Mouse (Mus musculus) monocyte, adult 5-6 weeks (primary cell): ENCODE measurements around the gene Ranbp17. TPM values are rescaled to one million over a fixed set of nuclear protein-coding genes. Genes with fewer than 3 reads are reported as not detected.

ENCODE experiments used
- ATAC-seq: fragments of 153-309, 156-312 bp; replicated peaks from 2 replicates; pipeline ENCODE4 v1.8.0; 2017; ENCODE audit warnings: mild to moderate bottlenecking; ENCODE audit not compliant: low TSS enrichment, insufficient number of reproducible peaks, severe bottlenecking, poor library complexity, low FRiP score
- total RNA-seq: library from RNA; stranded (forward); fragments of 200-1000, 200-491, 200-594 nt; gene quantifications from 3 replicates; pipeline ENCODE4 v1.2.3, GENCODE M21; 2017

Gene Ranbp17
- total RNA-seq, 1 experiment from 2014 or later: not detected

GRCm38 (mm10) chr11:33202296-33202695 is 311.2 kb downstream of the Ranbp17 start:
- no peak for ATAC-seq

- no peak for ATAC-seq
These were observed 311.9 kb downstream of the Ranbp17 start for GRCm38 (mm10) chr11:33201626-33202010.

DNA sequence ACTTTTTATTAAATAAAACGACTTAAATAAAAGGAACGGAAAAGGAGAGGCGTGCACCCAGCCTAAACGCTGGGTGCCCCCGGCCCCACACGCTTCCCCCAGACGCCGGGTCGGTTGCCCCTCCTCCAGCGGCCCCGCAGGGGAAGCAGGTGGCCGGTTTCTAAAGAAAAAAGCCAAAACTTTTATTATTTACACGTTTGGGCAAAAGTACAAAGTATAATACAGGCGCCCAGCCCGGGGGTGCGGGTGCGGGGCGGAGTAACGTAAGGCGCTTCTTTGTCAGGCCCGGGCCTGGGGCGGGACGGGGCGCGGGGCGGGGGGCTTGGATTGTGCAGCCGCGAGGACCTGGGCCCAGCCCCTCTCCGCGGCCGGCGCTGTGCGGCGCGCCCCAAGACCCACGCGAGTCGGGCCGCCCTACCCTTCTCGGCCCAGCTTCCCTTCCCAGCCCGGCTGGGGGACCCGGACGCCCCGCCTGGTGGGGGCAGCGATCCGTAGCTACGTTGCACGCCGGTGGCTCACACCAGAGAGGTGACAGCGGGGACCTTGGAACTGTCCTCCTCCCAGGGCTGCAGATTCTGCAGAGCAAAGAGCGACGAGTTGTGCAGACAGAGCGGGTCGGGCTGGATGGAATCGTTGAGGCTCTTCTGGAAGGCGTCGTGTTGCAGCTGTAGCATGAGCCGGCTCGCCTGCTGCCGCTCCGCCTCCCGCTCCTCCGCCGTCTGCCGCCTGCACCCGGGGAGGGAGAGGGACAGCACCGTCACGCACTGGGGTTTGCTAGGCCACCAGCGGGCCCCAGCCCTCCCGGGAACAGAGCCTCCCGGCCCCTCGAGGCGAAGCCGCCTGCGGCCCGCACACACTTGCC is 312.6 kb downstream of the Ranbp17 start:
- no peak for ATAC-seq

- no peak for ATAC-seq
These were observed 313.4 kb downstream of the Ranbp17 start for GRCm38 (mm10) chr11:33199906-33200763.

DNA sequence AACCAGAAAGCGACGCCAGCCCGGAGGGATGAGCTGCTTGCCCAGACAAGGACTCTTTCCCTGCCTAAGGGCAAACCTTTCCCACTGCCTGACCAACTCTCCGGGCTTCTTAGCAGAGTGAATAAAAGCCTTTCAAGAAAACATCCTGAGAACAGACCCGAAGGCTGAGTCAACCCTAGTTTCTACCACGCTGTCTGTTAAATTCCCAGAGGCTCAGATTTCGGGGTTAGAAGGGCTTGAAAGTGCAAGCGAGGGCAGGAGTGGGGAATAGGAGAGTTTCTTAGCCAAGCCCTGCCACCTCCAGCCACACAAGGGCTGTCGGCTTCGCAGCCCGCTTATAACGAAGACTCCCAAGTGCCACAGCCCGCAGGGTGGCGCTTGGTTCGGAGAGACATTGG is 314.4 kb downstream of the Ranbp17 start:
- no peak for ATAC-seq

DNA sequence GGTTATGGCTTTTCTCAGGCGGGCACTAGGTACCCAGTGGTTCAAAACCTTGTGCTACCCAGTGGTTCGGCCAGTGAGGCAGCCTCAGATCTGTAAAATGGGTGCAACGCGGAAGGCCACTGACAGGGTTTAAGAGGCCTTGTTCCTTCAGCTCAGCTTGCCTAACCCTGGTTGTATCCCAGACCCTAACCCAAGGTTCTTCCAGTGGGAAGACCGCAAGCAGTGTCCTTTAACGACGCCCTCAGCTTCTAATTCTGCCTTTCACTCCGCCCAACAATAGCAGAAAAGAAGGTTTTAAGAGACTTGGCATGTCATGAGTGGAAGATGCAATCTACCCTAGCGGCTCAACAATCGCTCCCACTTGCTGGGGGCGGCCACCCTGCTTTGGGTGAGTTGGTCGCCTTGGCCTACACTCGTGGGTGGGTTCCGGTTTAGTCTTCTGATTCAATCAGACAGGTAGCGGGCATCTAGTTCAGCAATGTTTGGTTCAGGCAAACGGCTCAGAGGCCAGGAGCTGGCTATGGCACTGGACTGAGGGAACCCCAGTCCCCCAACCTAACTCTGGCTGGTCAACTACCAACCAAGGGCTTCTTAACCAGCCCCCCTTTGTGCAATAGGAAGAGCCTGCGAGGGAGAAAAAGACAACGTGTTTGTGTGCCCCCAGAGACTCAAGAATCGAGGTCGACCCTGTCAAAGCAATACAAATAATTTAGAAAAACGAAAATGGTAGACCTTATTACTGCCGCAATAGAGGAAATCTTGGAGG is 315.0 kb downstream of the Ranbp17 start:
- ATAC-seq: no peak

DNA sequence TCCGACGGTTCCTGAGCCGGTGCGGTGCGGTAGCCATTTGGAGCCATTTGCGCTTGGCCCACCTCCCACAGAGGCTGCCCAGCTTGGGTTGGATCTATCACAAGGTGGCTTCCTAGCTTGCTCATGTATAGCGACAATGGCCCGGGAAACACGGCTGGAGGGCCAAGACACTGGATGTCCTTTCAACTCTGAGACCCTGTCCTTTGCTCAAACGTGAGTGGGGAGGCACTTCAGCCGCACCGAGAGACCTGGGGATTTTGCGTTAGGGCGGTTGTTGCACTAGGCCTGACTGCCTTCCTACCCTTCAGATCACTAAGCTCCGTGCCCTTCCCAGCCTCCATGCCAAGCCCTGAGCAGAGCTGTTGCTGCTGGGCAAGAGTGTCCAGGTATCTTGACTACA is 315.9 kb downstream of the Ranbp17 start:
- no peak for ATAC-seq

- no peak for ATAC-seq
These were observed 316.4 kb downstream of the Ranbp17 start for GRCm38 (mm10) chr11:33197133-33197514.

DNA sequence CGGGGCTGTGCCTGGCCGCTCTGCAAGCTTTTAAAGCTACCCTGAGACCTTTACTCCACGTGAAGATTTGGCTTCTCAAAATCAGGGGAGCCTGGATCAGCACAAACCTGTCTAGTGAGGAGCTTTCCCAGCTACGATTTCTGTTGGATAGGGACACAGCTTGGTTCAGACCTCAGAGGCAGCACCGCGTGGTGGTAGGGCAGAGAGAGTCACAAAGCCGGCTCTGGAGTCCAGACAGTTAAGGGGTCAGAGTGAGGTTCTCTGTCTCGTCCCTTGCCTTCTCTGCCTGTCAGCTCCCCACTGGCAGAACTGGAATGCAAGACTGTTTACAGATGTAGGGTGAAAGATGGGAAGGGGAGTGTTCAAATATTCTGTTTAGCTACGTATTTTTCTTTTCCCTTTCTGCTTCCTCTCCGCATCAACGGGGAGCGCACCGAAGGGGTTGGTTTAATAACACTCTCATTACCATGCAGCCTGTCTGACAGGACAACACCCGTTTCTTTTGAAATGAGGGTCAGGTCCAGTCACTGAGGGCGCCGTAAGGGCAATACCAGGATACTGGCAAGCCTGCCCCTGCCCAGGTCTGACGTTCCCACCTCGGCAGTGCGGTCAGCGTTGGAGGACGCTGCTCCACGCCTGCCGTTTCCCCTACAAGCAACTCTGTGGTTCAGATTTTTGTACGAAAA is 317.0 kb downstream of the Ranbp17 start:
- ATAC-seq: no peak

GRCm38 (mm10) chr11:33195531-33196446 is 317.8 kb downstream of the Ranbp17 start:
- no peak for ATAC-seq

DNA sequence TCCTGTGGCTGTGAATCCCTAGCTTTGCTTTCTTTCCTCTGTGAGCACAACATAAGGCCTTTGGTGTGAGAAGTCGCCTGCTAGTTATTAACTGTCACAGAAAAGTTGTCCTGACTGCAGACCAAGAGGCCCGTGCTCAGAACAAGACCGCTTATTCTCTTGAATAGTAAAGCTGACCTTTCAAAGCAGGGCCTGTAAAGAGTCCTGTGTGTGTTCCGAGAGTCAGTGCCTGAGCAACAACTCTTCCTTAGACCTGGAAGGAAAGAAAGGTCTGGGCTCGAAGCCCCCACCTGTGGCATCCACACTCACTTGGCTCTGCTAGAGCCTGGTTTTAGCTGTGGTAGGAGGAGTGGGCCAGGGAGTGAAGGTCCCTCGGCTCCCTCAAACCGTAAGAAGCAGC is 318.5 kb downstream of the Ranbp17 start:
- no peak for ATAC-seq

DNA sequence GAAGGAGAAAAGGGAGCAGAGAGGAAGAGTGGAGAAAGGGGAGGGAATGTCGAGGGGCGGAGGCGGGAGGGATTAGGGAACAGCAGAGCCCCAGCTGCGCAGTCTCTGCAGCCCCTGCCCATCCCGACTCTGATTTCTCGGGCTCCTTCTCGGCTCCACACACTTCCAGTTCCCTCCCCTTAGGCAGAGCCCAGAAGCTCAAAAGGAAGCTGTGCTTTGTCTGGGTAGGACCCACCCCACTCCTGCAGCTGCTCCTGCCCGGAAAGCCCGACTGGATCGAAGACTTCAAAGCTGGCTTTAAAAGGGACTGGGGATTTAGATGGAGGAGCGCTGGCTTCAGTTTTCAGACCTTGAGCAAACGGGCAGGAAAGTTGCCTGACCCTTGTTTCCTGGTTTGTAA is 319.9 kb downstream of the Ranbp17 start:
- ATAC-seq: no peak

DNA sequence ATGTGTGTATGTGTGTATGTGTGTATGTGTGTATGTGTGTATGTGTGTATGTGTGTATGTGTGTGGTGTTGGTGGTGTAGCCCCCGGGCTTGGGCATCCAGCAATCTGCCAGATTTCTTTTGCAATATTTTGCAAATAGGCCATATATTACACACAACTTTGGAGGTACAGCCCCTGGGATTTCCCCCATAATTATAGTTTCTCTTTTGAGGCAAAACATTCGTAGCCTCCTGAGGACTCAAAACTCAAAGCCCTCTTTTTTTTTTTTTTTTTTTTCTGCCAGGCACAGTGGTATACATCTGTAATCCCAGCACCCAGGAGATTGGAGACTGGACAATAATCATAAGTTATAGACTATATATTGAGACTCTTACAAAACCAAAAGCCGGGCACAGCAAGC is 331.7 kb downstream of the Ranbp17 start:
- no peak for ATAC-seq

DNA sequence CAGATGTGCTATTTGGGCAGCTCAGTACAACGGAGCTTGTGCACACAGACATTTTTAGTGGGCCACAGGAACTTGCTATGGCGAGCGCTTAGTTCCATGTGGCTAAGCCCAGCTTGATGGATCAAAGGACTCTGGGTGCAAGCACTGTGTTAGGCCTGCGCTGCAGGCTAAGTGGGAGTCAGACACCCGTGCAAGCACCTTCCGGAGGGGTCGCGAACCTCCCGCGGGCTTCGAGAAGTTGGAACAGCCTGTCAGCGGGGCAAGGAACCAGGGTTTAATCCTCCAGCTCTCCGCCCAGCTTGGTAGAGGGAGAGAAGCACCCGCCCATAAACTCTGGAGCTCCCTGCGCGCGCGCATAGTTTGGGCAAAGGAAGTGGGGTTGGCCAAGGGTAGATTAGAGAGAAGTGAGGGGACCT is 332.8 kb downstream of the Ranbp17 start:
- no peak for ATAC-seq

DNA sequence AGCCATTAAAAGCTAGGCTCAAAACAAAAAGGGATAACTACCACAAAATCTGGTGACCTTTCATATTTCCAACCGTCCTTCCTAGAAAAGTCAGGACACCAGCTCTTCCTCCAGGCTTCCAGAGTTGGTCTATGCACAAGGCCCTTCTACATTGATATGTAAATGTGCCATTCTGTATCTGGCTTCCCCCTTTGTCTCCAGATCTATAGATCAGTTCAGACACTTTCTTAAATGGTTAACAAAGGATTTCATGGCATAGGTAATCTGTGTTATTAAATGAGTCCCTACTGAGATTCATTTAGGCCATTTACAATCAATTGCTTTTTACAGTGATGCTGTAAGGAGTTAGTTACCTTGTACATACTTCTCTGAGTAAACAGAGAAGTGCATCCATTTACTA is 333.7 kb downstream of the Ranbp17 start:
- no peak for ATAC-seq

DNA sequence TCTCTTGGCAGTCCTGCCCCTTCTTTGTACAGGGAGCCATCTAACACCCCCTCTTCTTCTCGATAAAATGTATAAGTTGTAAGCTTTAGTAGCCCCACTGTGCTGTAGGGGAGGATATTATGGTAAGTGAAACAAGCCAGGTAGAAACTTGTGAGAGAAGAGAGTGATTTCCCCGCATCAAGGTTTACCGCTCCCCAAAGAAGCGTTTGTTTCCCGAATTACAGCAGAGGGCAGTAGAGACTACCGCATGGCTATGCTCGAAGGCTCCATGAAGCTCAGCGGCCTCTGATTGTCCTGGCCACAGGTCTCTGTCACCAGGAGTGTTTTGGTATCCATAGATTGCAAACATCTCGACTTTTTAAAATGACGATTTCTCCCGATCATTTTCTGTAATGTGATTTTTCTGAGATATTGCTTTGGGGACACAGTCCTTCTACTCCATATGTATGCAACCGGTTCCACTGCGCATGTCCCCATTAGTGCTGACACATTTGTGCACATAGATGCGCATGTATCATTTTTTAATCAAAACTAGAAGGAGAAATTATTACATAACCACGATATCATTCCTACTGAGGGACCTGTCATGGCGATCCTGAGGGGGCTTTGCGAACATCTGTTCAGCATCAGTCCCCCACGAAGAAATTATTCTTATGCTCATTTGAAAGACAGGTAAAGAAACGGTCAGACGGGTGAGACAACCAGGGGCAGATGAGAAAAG is 336.9 kb downstream of the Ranbp17 start:
- no peak for ATAC-seq

- no peak for ATAC-seq
These were observed 337.8 kb downstream of the Ranbp17 start for GRCm38 (mm10) chr11:33175768-33176167.
